Mouse (Mus musculus): ENCODE measurements at regions not wholly inside any gene's neighbourhood (a gene's known extent, or its start where the extent isn't known, plus 50 kb on each side); places are given as distances from the start of the nearest gene placed in this dataset.

DNA sequence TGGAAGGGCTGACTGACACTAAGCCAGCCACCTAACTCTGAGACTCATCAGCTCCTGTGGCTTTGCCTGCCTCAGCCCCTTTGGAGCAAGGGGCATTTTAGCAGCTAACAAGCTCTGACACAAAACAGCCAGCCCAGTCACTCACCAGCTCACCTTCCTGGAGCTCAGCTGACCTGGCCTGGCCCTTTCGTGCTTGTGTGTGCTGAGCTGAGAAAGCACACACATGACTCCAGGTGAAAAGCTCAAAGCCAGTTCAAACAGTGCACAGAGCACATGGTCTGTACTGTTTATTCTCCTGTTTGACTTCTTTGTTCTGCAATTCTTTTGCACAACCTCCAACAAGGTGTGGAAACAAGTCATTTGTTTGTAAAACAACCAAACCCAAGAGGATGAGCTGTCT lies 330.8 kb upstream of the Dynlrb2 start:
- ATAC-seq (replicated peaks; ENCODE audit: insufficient number of reproducible peaks, low FRiP score, low TSS enrichment, low read depth) (no peak), DNase-seq (ENCODE audit: low spot score) (peak; percentile 17)
- H3K27ac ChIP-seq (replicated peaks; ENCODE audit: low read depth, low read length) = no peak overlapping the region
- no peaks in the 10 kb centered on the region for H3K9me3 ChIP-seq (replicated peaks; ENCODE audit: control insufficient read depth, low read length)
- H3K36me3 ChIP-seq (replicated peaks; ENCODE audit: control insufficient read depth, insufficient read depth, low read depth, low read length) = no peaks in the 10 kb centered on the region
- 45% methylated on average over 1 of the region's 1 CpGs for WGBS
- H3K9ac ChIP-seq (replicated peaks; ENCODE audit: low read length) = no peak overlapping the region
- no peak overlapping the region for H3K4me3 ChIP-seq (ENCODE audit: low read depth, low read length)
- H3K4me1 ChIP-seq (ENCODE audit: control insufficient read depth, insufficient read depth, low read length) = no peaks in the 10 kb centered on the region
- no peaks in the 10 kb centered on the region for H3K27me3 ChIP-seq (ENCODE audit: control insufficient read depth, insufficient read depth, low read length)
- no peak overlapping the region for H3K4me2 ChIP-seq (ENCODE audit: low read depth, low read length)

GRCm38 (mm10) chr8:116167874-116168273 lies 336.9 kb upstream of the Dynlrb2 start:
- Histone ChIP-seq H3K27ac (replicated peaks; ENCODE audit: low read depth, low read length) (no peak overlapping the region), H3K27me3 (ENCODE audit: control insufficient read depth, insufficient read depth, low read length) (no peaks in the 10 kb centered on the region), H3K4me3 (ENCODE audit: low read depth, low read length) (no peak overlapping the region), H3K4me1 (ENCODE audit: control insufficient read depth, insufficient read depth, low read length) (no peaks in the 10 kb centered on the region), H3K4me2 (ENCODE audit: low read depth, low read length) (no peak overlapping the region), H3K36me3 (replicated peaks; ENCODE audit: control insufficient read depth, insufficient read depth, low read depth, low read length) (no peaks in the 10 kb centered on the region), H3K9me3 (replicated peaks; ENCODE audit: control insufficient read depth, low read length) (no peaks in the 10 kb centered on the region), H3K9ac (replicated peaks; ENCODE audit: low read length) (no peak overlapping the region)
- 38% methylated on average over 4 of the region's 4 CpGs for WGBS
- DNase-seq (ENCODE audit: low spot score) (no peak), ATAC-seq (replicated peaks; ENCODE audit: insufficient number of reproducible peaks, low FRiP score, low TSS enrichment, low read depth) (no peak)

GRCm38 (mm10) chr8:116164989-116165299 lies 339.8 kb upstream of the Dynlrb2 start:
- Histone ChIP-seq H3K27me3 (ENCODE audit: control insufficient read depth, insufficient read depth, low read length) (no peaks in the 10 kb centered on the region), H3K9me3 (replicated peaks; ENCODE audit: control insufficient read depth, low read length) (no peaks in the 10 kb centered on the region), H3K9ac (replicated peaks; ENCODE audit: low read length) (no peak overlapping the region), H3K4me3 (ENCODE audit: low read depth, low read length) (no peak overlapping the region), H3K36me3 (replicated peaks; ENCODE audit: control insufficient read depth, insufficient read depth, low read depth, low read length) (no peaks in the 10 kb centered on the region), H3K4me2 (ENCODE audit: low read depth, low read length) (no peak overlapping the region), H3K27ac (replicated peaks; ENCODE audit: low read depth, low read length) (no peak overlapping the region), H3K4me1 (ENCODE audit: control insufficient read depth, insufficient read depth, low read length) (no peaks in the 10 kb centered on the region)
- DNase-seq (ENCODE audit: low spot score) (no peak), ATAC-seq (replicated peaks; ENCODE audit: insufficient number of reproducible peaks, low FRiP score, low TSS enrichment, low read depth) (no peak)
- WGBS = 26% methylated on average over 8 of the region's 8 CpGs

GRCm38 (mm10) chr8:116164190-116164988 lies 340.4 kb upstream of the Dynlrb2 start:
- Histone ChIP-seq H3K9me3 (replicated peaks; ENCODE audit: control insufficient read depth, low read length) (no peaks in the 10 kb centered on the region), H3K27me3 (ENCODE audit: control insufficient read depth, insufficient read depth, low read length) (no peaks in the 10 kb centered on the region), H3K4me3 (ENCODE audit: low read depth, low read length) (no peak overlapping the region), H3K9ac (replicated peaks; ENCODE audit: low read length) (no peak overlapping the region), H3K4me2 (ENCODE audit: low read depth, low read length) (no peak overlapping the region), H3K27ac (replicated peaks; ENCODE audit: low read depth, low read length) (no peak overlapping the region), H3K4me1 (ENCODE audit: control insufficient read depth, insufficient read depth, low read length) (no peaks in the 10 kb centered on the region), H3K36me3 (replicated peaks; ENCODE audit: control insufficient read depth, insufficient read depth, low read depth, low read length) (no peaks in the 10 kb centered on the region)
- ATAC-seq (replicated peaks; ENCODE audit: insufficient number of reproducible peaks, low FRiP score, low TSS enrichment, low read depth) (no peak), DNase-seq (ENCODE audit: low spot score) (no peak)
- 36% methylated on average over 5 of the region's 5 CpGs for WGBS

DNA sequence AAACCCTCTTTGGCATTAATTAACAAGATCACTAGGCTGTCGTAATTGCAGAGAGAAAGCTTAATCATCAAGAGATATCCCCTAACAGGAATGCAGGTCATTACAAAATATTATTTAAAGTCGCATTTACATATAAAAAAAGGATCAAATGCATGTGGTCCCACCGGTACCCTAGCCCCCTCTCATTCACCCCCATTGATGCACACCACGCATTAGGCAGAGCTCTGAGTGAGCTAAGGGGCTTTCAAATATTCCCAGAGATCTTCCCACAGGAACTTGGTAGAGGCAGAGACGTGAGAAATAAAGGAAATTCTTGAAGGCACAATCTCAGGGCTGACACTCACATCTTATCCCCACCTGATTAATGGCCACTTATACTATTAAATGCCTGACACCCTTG lies 343.8 kb upstream of the Dynlrb2 start:
- H3K9me3 ChIP-seq (replicated peaks; ENCODE audit: control insufficient read depth, low read length) = no peaks in the 10 kb centered on the region
- H3K9ac ChIP-seq (replicated peaks; ENCODE audit: low read length) = no peak overlapping the region
- DNase-seq (ENCODE audit: low spot score) (no peak), ATAC-seq (replicated peaks; ENCODE audit: insufficient number of reproducible peaks, low FRiP score, low TSS enrichment, low read depth) (no peak)
- no peaks in the 10 kb centered on the region for H3K36me3 ChIP-seq (replicated peaks; ENCODE audit: control insufficient read depth, insufficient read depth, low read depth, low read length)
- no peak overlapping the region for H3K4me3 ChIP-seq (ENCODE audit: low read depth, low read length)
- no peaks in the 10 kb centered on the region for H3K4me1 ChIP-seq (ENCODE audit: control insufficient read depth, insufficient read depth, low read length)
- H3K27me3 ChIP-seq (ENCODE audit: control insufficient read depth, insufficient read depth, low read length) = no peaks in the 10 kb centered on the region
- no peak overlapping the region for H3K4me2 ChIP-seq (ENCODE audit: low read depth, low read length)
- H3K27ac ChIP-seq (replicated peaks; ENCODE audit: low read depth, low read length) = no peak overlapping the region
- WGBS = 80% methylated on average over 5 of the region's 5 CpGs

DNA sequence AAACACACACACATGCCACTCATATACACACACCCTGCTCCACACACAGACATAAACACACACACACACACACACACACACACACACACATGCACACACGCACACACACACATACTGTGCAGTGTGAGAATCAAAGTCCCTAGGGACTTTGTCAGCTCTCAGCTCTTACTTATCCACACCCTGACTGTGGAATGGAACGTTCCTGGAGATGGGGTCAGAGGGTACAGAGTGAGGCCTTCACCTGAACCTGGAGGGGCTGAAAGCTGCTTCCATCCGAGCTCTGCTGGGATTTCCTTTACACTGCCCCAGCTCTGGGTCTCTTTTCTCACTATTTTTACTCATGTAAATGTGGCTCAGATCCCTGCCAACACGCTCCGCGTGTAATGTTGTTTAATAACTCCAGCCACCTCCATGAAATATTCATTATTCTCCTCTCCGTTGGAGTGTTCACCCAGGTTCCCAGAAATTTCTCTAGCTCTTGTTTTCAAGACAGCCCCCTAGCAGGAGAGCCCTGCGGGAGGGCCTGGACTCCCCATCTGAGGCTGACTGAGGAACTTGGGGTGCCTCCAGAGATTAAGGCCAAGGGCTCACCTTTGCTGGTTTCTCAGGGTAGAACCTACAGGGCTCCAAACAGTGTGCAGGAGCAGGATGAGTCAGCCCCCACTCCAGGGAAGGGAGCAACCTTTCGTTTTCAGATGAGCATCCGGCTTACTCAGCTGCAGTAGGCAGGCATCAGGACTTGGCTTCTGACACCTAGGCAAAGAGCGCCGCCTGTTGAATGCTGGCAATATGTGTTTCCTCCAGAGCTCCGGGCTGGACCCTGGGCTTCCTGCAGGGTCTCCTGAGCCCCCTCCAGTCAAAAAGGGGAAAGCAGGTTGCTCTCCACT lies 360.8 kb upstream of the Dynlrb2 start:
- Histone ChIP-seq H3K27ac (replicated peaks; ENCODE audit: low read depth, low read length) (no peak overlapping the region), H3K4me2 (ENCODE audit: low read depth, low read length) (no peak overlapping the region), H3K9ac (replicated peaks; ENCODE audit: low read length) (no peak overlapping the region), H3K9me3 (replicated peaks; ENCODE audit: control insufficient read depth, low read length) (no peaks in the 10 kb centered on the region), H3K4me3 (ENCODE audit: low read depth, low read length) (no peak overlapping the region), H3K4me1 (ENCODE audit: control insufficient read depth, insufficient read depth, low read length) (no peaks in the 10 kb centered on the region), H3K27me3 (ENCODE audit: control insufficient read depth, insufficient read depth, low read length) (no peaks in the 10 kb centered on the region), H3K36me3 (replicated peaks; ENCODE audit: control insufficient read depth, insufficient read depth, low read depth, low read length) (no peaks in the 10 kb centered on the region)
- peak; percentile 67 for ATAC-seq (replicated peaks; ENCODE audit: insufficient number of reproducible peaks, low FRiP score, low TSS enrichment, low read depth)
- WGBS = 45% methylated on average over 13 of the region's 13 CpGs
- DNase-seq (ENCODE audit: low spot score) = peak; percentile 77

GRCm38 (mm10) chr8:116141363-116141762 lies 363.4 kb upstream of the Dynlrb2 start:
- no peak for DNase-seq (ENCODE audit: low spot score)
- no peak for ATAC-seq (replicated peaks; ENCODE audit: insufficient number of reproducible peaks, low FRiP score, low TSS enrichment, low read depth)
- H3K4me1 ChIP-seq (ENCODE audit: control insufficient read depth, insufficient read depth, low read length) = no peaks in the 10 kb centered on the region
- H3K27me3 ChIP-seq (ENCODE audit: control insufficient read depth, insufficient read depth, low read length) = no peaks in the 10 kb centered on the region
- WGBS = 84% methylated on average over 5 of the region's 5 CpGs
- H3K4me3 ChIP-seq (ENCODE audit: low read depth, low read length) = no peak overlapping the region
- no peaks in the 10 kb centered on the region for H3K36me3 ChIP-seq (replicated peaks; ENCODE audit: control insufficient read depth, insufficient read depth, low read depth, low read length)
- H3K27ac ChIP-seq (replicated peaks; ENCODE audit: low read depth, low read length) = no peak overlapping the region
- H3K4me2 ChIP-seq (ENCODE audit: low read depth, low read length) = no peak overlapping the region
- no peak overlapping the region for H3K9ac ChIP-seq (replicated peaks; ENCODE audit: low read length)
- no peaks in the 10 kb centered on the region for H3K9me3 ChIP-seq (replicated peaks; ENCODE audit: control insufficient read depth, low read length)

GRCm38 (mm10) chr8:116139934-116140333 lies 364.8 kb upstream of the Dynlrb2 start:
- no peaks in the 10 kb centered on the region for H3K36me3 ChIP-seq (replicated peaks; ENCODE audit: control insufficient read depth, insufficient read depth, low read depth, low read length)
- H3K4me3 ChIP-seq (ENCODE audit: low read depth, low read length) = no peak overlapping the region
- H3K9me3 ChIP-seq (replicated peaks; ENCODE audit: control insufficient read depth, low read length) = no peaks in the 10 kb centered on the region
- H3K4me2 ChIP-seq (ENCODE audit: low read depth, low read length) = no peak overlapping the region
- no peak for DNase-seq (ENCODE audit: low spot score)
- WGBS = 82% methylated on average over 1 of the region's 1 CpGs
- no peak overlapping the region for H3K27ac ChIP-seq (replicated peaks; ENCODE audit: low read depth, low read length)
- H3K4me1 ChIP-seq (ENCODE audit: control insufficient read depth, insufficient read depth, low read length) = no peaks in the 10 kb centered on the region
- no peak for ATAC-seq (replicated peaks; ENCODE audit: insufficient number of reproducible peaks, low FRiP score, low TSS enrichment, low read depth)
- H3K9ac ChIP-seq (replicated peaks; ENCODE audit: low read length) = no peak overlapping the region
- H3K27me3 ChIP-seq (ENCODE audit: control insufficient read depth, insufficient read depth, low read length) = no peaks in the 10 kb centered on the region

Measured in embryonic facial prominence, embryonic 11.5 days (tissue).